Mouse (Mus musculus) macrophage (primary cell): ENCODE data around the gene Gpr61. TPM values are rescaled to one million over a fixed set of nuclear protein-coding genes. Genes with fewer than 3 reads are reported as not detected.

Experiments used
- H3K27ac ChIP-seq: fragments of 350-480 bp; formaldehyde crosslinking; 2 replicates; pipeline ENCODE4 v1.9.0; 2021
- H3K36me3 ChIP-seq: fragments of 350-480 bp; formaldehyde crosslinking; 2 replicates; pipeline ENCODE4 v1.9.0; 2021; ENCODE audit errors: inconsistent target
- H3K4me3 ChIP-seq: fragments of 350-480 bp; formaldehyde crosslinking; 2 replicates; pipeline ENCODE4 v1.9.0; 2021; ENCODE audit errors: inconsistent target
- H3K79me2 ChIP-seq: fragments of 350-480 bp; formaldehyde crosslinking; 2 replicates; pipeline ENCODE4 v1.9.0; 2021; ENCODE audit errors: inconsistent target
- WGBS: methylation state at CpG from one replicate; pipeline ENCODE4 v1.1.7; 2026; ENCODE audit warnings: inconsistent platforms; ENCODE audit not compliant: missing documents; 5-methylcytosine and 5-hydroxymethylcytosine counted together
- polyA plus RNA-seq: library from polyadenylated mRNA; stranded (reverse); fragments of 250-400 nt; gene quantifications from 3 replicates; pipeline ENCODE4 v1.2.4, GENCODE M21; 2018; ENCODE audit warnings: inconsistent platforms
- total RNA-seq, 78 experiments: library from RNA; depleted of rRNA; stranded (reverse); fragments of 250-400 nt; gene quantifications; 1 replicate in 9 of 78; 2 replicates in 24 of 78; 3 replicates in 43 of 78; 4 replicates in 2 of 78; pipeline ENCODE4 v1.2.4; 2018; ENCODE audit warnings: inconsistent platforms in 56 of 78

Gpr61 gene
- total RNA-seq (2018; cell fraction: chromatin; rRNA removed): not detected
- not detected for total RNA-seq (2018; cell fraction: cytosol; rRNA removed)
- total RNA-seq (2018; cell fraction: nucleus; rRNA removed): not detected
- polyA plus RNA-seq: not detected in 3 replicates

GRCm38 (mm10) chr3:108154656-108155055, at the start of gene Gpr61:
Gene Gpr61, minus strand, starts transcription at chr3:108154882.
- Histone ChIP-seq H3K79me2 (no peaks in the 10 kb centered on the region), H3K27ac (no peak within 1 kb of the TSS), H3K36me3 (no peaks in the 10 kb centered on the region), H3K4me3 (no peak within 1 kb of the TSS)
- 83% methylated on average over 4 of the region's 4 CpGs for WGBS

- H3K4me3 ChIP-seq: no peak overlapping the region
- peaks cover 7% of the 10 kb centered on the region for H3K79me2 ChIP-seq
- 81% methylated on average over 11 of the region's 11 CpGs for WGBS
- no peak overlapping the region for H3K27ac ChIP-seq
- 0 out of 2 replicates have a peak, but pooled peaks cover 6% of the 10 kb centered on the region for H3K36me3 ChIP-seq
These were observed 49.8 kb upstream of the Gpr61 start for GRCm38 (mm10) chr3:108204470-108204869.

- H3K4me3 ChIP-seq: no peak overlapping the region
- 84% methylated on average over 11 of the region's 11 CpGs for WGBS
- peaks cover 11% of the 10 kb centered on the region for H3K79me2 ChIP-seq
- H3K27ac ChIP-seq: no peak overlapping the region
- H3K36me3 ChIP-seq: 0 out of 2 replicates have a peak, but pooled peaks cover 6% of the 10 kb centered on the region
These were observed 49.1 kb upstream of the Gpr61 start for GRCm38 (mm10) chr3:108203621-108204325.

GRCm38 (mm10) chr3:108203212-108203611, 48.5 kb upstream of the Gpr61 start:
- Histone ChIP-seq H3K4me3 (no peak overlapping the region), H3K27ac (no peak overlapping the region), H3K79me2 (peaks cover 11% of the 10 kb centered on the region), H3K36me3 (0 out of 2 replicates have a peak, but pooled peaks cover 6% of the 10 kb centered on the region)
- 96% methylated on average over 11 of the region's 13 CpGs for WGBS

GRCm38 (mm10) chr3:108202506-108202905, 47.8 kb upstream of the Gpr61 start:
- 0 out of 2 replicates have a peak, but pooled peaks cover 6% of the 10 kb centered on the region for H3K36me3 ChIP-seq
- no peak overlapping the region for H3K4me3 ChIP-seq
- H3K79me2 ChIP-seq: peaks cover 11% of the 10 kb centered on the region
- H3K27ac ChIP-seq: no peak overlapping the region

GRCm38 (mm10) chr3:108200329-108201323, 45.9 kb upstream of the Gpr61 start, which contains the start of gene Cyb561d1:
Gene Cyb561d1, minus strand, starts transcription at chr3:108201212.
- 2% methylated on average over 38 of the region's 44 CpGs for WGBS
- peak within 1 kb of the TSS; percentile 68 for H3K4me3 ChIP-seq
- H3K36me3 ChIP-seq: 0 out of 2 replicates have a peak, but pooled peaks cover 6% of the 10 kb centered on the region
- H3K27ac ChIP-seq: peak within 1 kb of the TSS; percentile 79
- H3K79me2 ChIP-seq: peaks cover 11% of the 10 kb centered on the region

- H3K79me2 ChIP-seq: peaks cover 11% of the 10 kb centered on the region
- no peak overlapping the region for H3K27ac ChIP-seq
- 95% methylated on average over 6 of the region's 6 CpGs for WGBS
- H3K36me3 ChIP-seq: no peaks in the 10 kb centered on the region
- peak overlapping the region; percentile 68; the same call in 1 of the 2 replicates for H3K4me3 ChIP-seq
These were observed 44.5 kb upstream of the Gpr61 start for GRCm38 (mm10) chr3:108199231-108199630.

GRCm38 (mm10) chr3:108197066-108197497, 42.4 kb upstream of the Gpr61 start:
- WGBS: 79% methylated on average over 14 of the region's 14 CpGs
- no peak overlapping the region for H3K4me3 ChIP-seq
- peaks cover 11% of the 10 kb centered on the region for H3K79me2 ChIP-seq
- H3K27ac ChIP-seq: no peak overlapping the region
- no peaks in the 10 kb centered on the region for H3K36me3 ChIP-seq

- 99% methylated on average over 7 of the region's 7 CpGs for WGBS
- Histone ChIP-seq H3K27ac (no peak overlapping the region), H3K79me2 (peaks cover 11% of the 10 kb centered on the region), H3K36me3 (no peaks in the 10 kb centered on the region), H3K4me3 (no peak overlapping the region)
These were observed 41.4 kb upstream of the Gpr61 start for GRCm38 (mm10) chr3:108195941-108196590.

GRCm38 (mm10) chr3:108195287-108195686, 40.6 kb upstream of the Gpr61 start:
- no peaks in the 10 kb centered on the region for H3K36me3 ChIP-seq
- WGBS: 79% methylated on average over 4 of the region's 4 CpGs

GRCm38 (mm10) chr3:108193686-108194085, 39.0 kb upstream of the Gpr61 start:
- no peak overlapping the region for H3K27ac ChIP-seq
- 98% methylated on average over 4 of the region's 4 CpGs for WGBS
- no peaks in the 10 kb centered on the region for H3K36me3 ChIP-seq
- no peaks in the 10 kb centered on the region; the same call in 1 of the 2 replicates for H3K79me2 ChIP-seq
- H3K4me3 ChIP-seq: no peak overlapping the region

More at GRCm38 (mm10) chr3:108195287-108195686, 40.6 kb upstream of the Gpr61 start:
- Histone ChIP-seq H3K79me2 (peaks cover 11% of the 10 kb centered on the region), H3K4me3 (no peak overlapping the region), H3K27ac (no peak overlapping the region)

GRCm38 (mm10) chr3:108189897-108190296, 35.2 kb upstream of the Gpr61 start:
- H3K4me3 ChIP-seq: no peak overlapping the region
- no peaks in the 10 kb centered on the region for H3K36me3 ChIP-seq
- WGBS: 80% methylated on average over 5 of the region's 5 CpGs
- no peak overlapping the region for H3K27ac ChIP-seq
- no peaks in the 10 kb centered on the region for H3K79me2 ChIP-seq

- WGBS: 94% methylated on average over 9 of the region's 9 CpGs
- H3K27ac ChIP-seq: no peak overlapping the region
- no peaks in the 10 kb centered on the region for H3K36me3 ChIP-seq
- H3K79me2 ChIP-seq: no peaks in the 10 kb centered on the region
- H3K4me3 ChIP-seq: no peak overlapping the region
These were observed 34.2 kb upstream of the Gpr61 start for GRCm38 (mm10) chr3:108188716-108189490.
